Mouse (Mus musculus): ENCODE results near the gene Foxd2.

Foxd2 gene

GRCm38 (mm10) chr4:114912705-114913593 is 4.3 kb upstream of the Foxd2 start:
- DNase-seq (ENCODE audit: low spot score) = no peak

- peak; percentile 35 for DNase-seq (ENCODE audit: low spot score)
Measured at GRCm38 (mm10) chr4:114909602-114910484, 1.2 kb upstream of the Foxd2 start.

GRCm38 (mm10) chr4:114907951-114908828 is 483 bp downstream of the Foxd2 start:
- peak; percentile 20 for DNase-seq (ENCODE audit: low spot score)

- no peak for DNase-seq (ENCODE audit: low spot score)
Measured at GRCm38 (mm10) chr4:114907056-114907917, 1.4 kb downstream of the Foxd2 start.

GRCm38 (mm10) chr4:114905969-114906680 is 2.5 kb downstream of the Foxd2 start:
- DNase-seq (ENCODE audit: low spot score) = no peak

- no peak for DNase-seq (ENCODE audit: low spot score)
Measured at GRCm38 (mm10) chr4:114905501-114905900, 3.2 kb downstream of the Foxd2 start.

DNA sequence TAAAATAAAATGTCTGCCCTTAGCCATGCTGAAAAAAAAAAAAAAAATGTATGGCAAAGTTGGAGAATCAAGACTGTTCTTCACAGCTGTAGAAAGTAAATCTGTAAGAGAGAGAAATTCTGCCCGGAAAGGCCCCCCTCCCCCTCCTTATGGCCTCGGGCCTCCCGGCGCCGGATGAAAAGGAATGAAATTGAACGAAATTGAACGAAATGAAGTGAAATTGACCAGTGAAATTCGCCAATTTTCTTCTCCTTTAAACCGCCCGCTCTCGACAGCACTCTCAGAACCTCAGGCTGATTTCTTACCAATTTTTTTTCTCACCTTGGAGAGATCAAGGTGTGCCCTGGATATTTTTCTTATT is 5.3 kb downstream of the Foxd2 start:
- DNase-seq (ENCODE audit: low spot score) = no peak

- DNase-seq (ENCODE audit: low spot score) = no peak
Measured at GRCm38 (mm10) chr4:114902641-114903421, 5.8 kb downstream of the Foxd2 start.

DNA sequence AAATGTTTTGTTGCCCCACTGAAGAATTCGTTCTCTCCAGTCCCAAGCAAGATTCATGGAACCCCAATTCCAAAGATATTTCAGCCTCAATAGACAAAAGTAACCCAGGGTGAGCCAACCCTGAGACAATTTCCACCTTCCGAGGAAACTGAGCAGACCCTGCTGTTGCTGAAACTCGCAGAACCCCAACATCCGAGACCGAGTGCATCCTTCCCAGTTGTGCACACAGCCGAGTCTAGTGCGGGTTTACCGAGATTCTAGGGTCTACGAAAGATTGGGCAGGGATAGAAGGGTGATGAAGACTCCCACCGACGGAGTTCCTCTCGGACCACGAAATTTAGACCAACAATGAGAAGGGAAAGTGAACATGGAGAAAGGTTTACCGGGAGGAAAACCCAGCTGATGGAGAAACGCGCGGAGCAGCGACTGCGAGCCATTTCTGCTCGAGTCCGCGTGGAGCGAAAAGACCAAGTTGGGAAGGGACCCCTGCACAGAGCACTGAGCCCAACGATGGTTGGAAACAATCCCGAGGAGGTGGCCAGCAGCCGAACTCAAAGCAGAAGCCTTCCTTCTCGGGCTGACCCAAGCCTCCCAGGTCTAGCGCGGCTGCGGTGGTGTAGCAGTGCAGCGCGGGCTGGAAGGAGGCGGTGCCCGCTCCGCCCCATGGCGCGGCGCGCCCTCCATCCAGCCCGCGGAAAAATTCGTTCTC is 6.9 kb downstream of the Foxd2 start:
- DNase-seq (ENCODE audit: low spot score) = no peak

DNA sequence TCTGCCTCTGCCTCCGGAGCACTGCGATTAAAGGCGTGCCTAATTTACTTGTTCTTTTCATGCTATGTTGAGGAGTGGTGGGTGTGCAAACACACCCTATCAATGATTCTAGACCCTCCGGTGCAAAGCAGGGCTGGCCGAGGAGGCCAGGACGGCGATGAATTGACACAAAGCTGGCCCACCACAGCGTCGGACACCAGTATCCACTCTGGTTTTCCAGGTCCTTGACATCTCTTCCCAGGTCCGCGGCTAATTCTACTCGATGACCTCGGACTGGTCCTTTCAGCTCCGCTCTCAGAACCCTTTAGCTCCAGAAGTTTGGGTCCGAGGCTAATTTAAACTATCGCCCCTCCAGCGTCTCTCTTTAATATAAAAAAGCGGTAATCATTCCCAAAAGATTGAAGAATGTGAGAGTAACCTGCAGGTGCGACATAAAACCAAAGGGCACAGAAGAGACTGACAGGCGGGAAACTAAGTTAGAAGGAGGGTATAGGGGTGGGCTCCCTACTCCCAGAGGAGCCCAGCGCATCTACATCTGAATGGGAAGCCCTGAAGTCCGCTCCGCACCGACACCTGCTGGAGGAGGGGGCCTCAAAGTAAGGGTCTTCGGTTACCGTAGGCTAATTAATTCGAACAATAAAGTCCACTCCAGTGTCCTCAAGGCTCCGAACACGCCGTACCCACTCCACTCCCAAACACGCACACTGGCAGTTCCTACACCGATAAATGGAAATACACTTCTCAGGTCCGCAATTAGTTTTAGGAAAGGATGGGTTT is 7.6 kb downstream of the Foxd2 start:
- no peak for DNase-seq (ENCODE audit: low spot score)

DNA sequence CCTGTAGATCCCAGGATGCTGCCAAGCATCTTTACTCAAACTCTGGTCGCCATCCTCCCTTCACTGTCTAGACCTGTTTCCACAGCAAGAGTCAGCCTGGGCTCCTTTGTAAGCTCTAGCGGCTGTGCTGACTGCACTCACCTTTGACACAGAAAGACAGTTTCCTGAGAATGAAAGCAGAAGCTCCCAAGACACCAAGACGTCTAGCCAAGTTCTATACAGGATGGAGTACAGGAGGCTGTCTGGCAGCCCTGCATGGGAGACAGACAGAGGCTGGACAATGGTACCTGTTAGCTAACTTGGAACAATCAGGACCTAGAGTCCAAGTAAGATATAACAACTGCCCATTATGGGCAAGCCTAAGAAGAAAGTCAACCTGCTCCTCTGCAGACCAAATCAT is 8.8 kb downstream of the Foxd2 start:
- no peak for DNase-seq (ENCODE audit: low spot score)

- DNase-seq (ENCODE audit: low spot score) = peak; percentile 42
Measured at GRCm38 (mm10) chr4:114897853-114898252, 10.8 kb downstream of the Foxd2 start.

DNA sequence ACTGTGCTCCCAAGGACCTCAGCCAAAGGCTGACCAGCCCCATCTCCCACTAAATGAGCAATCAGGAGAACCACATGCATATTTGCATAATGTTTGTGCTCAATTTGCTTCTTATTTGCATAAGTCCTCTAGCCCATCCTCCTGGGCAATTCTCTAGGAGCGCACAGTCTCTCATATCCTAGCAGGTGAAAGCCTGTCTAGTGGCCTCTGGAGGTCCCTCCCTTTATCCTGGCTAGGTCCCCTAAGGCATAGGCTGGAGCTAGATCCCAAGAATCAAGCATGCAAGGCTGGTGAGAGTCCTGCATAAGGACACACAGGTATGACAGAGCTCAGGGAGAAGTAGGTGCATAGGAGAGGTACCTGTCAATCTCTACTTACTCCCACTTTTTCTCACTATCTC is 26.4 kb downstream of the Foxd2 start:
- DNase-seq (ENCODE audit: low spot score) = no peak

DNA sequence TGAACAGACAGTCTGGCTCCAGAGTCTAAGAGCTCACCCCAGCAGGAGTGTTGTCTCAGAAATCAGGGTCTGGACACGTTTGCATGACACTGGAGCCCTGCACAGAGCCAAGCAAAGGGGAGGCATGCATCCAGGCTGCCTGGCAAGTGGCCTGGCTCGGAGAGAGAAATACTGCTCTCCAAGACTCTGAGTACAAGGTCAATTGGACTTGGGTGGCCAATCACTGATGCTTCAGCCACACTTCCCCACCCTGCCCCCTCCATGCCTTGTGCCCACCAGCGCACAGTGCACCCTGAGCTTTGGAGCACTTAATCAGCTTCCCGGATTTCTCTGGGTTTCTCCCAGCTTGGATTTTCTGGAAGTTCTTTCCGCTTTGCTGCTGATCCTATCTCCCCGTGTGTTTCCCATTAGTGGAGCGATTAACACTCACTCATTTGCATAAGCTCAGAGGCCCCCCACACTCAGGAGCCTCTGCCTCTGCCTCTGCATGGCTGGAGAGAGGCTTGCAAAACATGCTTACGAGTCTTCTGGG is 32.2 kb downstream of the Foxd2 start:
- no peak for DNase-seq (ENCODE audit: low spot score)

- DNase-seq (ENCODE audit: low spot score) = peak; percentile 30
Measured at GRCm38 (mm10) chr4:114869765-114870490, 38.7 kb downstream of the Foxd2 start.

DNA sequence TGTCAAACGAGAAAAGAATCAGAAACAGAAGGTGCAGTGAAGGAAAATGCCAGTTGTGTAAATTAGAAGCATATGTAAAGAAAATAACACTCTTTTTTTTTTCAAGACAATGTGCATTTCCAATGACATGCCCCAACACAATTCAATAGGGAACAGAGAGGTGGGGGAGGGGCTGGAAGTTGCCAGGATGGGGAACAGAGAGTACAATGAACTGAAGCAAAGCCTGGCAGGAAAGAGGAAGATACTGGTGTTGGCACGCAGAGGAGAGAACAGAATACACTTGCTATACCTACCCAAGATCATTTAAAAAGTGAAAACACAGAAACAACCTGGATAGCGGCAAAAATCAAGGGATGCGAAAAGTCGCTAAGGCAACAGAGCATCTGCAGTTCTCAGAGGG is 45.5 kb downstream of the Foxd2 start:
- no peak for DNase-seq (ENCODE audit: low spot score)

- no peak for DNase-seq (ENCODE audit: low spot score)
Measured at GRCm38 (mm10) chr4:114858426-114858825, 50.2 kb downstream of the Foxd2 start.
